Mouse (Mus musculus): Measurements from ENCODE around the gene Add2. TPM values are rescaled to one million over a fixed set of nuclear protein-coding genes. Genes with fewer than 3 reads are reported as not detected.
A peak's percentile ranks its signal among the peaks of the same experiment; 100 is the strongest.
"Not testable (repeated sequence)": the region's sequence is repeated elsewhere in the genome, so short reads cannot be mapped to it uniquely, and the experiment has no call there.

Gene Add2
- 100 to 1,000 TPM; 256 to 274 TPM for total RNA-seq (2021)

DNA sequence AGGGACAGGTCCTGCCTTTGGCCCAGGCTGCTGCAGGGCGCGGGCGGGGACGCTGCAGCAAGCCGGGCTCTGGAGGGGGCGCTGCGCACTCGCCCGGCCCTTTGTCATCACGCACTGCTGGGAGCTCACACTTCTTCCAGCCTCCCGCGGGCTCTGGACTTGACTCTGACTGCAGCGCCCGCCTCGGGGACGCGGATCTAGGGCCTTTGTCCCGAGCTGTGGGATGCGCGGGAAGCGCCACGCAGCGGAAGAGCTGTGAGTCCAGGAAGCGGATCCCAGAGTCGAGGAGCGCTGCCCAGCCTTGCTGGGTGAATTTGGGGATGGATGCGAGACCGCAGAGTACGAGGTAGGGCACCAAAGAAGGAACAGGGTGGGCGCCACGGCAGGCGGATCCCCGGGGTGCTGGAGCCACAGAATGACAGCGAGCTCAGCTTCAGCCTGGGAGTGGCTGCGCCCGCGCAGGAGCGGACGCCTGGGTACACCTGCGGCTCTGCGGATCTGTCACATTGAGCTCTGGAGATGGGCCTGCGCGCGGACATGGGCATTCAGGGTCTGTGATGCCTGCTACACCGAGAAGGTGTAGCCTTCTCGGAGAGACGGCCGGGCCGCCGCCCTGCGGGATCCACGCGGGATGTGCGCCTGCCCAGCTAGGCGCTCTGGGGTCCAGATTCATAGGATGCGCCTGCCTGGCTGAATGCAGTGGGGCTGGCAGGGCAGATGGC lies at the start of gene Add2:
Gene Add2, plus strand, starts transcription at position 81 of the 722 bp plus-strand sequence.
- DNase-seq, result peak; percentile 75
- intact Hi-C loops (cut with DNase I), result loop anchor here (10.0 kb wide), 2 partner anchors 76 to 336 kb away; partner anchors contain the start of gene Fam136a

DNA sequence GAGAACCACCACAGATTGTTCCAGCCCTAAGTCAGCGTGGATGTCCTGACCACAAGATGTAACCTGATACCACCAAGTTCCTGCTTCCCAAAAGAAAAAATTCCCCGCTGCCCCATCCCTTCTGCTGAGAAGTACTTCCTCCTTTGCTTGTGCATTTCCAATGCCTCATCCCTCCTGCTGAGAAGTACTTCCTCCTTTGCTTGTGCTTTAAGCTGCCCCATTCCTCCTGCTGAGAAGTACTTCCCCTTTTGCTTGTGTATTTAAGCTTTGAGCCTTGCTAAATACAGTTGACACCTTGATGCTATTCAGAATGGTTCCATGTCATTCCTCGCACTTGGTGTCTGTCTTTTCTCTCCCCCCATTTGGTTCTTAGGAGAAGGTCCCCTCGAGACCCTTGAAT lies 49.7 kb upstream of the Add2 start:
- intact Hi-C loops (cut with DNase I); DNase-seq: not testable (repeated sequence)

DNA sequence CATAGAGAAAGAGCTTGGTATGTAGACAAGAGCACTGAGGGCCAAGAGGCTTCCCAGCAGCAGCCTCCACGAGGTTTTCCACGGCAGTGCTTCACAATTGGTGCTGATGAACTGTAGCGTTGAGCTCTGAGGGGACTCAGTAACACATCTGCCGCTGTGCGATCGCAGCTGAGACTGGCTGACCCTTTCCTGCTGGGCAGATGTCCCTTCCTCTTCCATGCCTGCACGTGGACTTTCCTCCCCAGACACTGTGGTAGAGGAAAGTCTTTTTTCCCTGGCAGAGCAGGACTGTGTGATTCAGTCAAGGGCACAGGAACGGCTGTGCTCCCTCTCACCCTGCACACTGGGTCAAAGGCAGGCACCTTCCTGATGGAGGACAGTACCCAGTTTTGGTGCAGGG lies 44.1 kb upstream of the Add2 start:
- intact Hi-C loops (cut with DNase I), result no loop called here
- no peak for DNase-seq

GRCm38 (mm10) chr6:85989570-85989969 lies 38.9 kb upstream of the Add2 start:
- DNase-seq; intact Hi-C loops (cut with DNase I): not testable (repeated sequence)

- intact Hi-C loops (cut with DNase I), result not testable (repeated sequence)
Measured at GRCm38 (mm10) chr6:85990774-85991173, 37.7 kb upstream of the Add2 start.

GRCm38 (mm10) chr6:86003405-86003925 lies 25.0 kb upstream of the Add2 start:
- no peak for DNase-seq
- intact Hi-C loops (cut with DNase I), result no loop called here

More at GRCm38 (mm10) chr6:85990774-85991173, 37.7 kb upstream of the Add2 start:
- not testable (repeated sequence) for DNase-seq

DNA sequence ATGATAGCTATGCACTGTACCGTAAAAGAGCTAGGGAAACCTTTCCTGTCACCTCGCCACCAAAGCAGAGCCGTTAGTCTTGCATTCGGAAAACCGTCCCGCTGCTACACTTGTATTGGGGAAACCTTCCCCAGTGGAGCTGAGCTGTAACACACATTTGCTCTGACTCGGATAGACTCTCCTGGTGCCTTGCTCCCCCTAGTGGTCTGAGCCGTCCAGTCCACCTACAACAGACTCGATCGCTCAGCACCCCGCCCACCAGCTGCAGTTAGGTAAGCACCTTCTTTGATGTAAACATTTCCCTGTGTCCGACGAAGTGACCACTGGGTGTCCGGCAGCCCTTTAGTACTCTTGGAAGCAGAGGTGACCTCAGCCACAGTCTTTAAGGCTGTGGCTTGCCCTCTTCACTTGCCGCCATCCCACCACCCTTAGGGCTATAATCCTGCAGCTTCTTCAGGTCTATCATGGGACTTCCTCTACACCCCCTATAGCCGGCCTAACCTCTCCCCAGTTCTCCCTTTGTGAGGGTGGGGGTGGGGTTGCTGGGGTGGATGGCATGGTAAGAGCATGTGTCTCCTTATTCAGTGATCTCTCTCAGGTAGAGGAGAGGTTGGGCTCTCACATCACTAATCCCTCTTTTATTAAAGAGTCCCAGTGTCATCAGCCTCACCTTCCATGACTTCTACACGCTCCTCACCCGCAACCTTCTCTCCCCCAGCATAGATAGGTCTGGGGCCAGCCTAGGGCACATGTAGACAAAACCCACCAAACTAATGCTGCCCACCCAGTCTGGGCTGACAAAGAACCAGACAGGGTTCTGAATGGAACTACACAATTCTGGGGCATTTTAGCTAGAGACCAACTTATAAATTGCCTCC lies 24.0 kb upstream of the Add2 start:
- DNase-seq, result peak; percentile 77
- intact Hi-C loops (cut with DNase I), result no loop called here

DNA sequence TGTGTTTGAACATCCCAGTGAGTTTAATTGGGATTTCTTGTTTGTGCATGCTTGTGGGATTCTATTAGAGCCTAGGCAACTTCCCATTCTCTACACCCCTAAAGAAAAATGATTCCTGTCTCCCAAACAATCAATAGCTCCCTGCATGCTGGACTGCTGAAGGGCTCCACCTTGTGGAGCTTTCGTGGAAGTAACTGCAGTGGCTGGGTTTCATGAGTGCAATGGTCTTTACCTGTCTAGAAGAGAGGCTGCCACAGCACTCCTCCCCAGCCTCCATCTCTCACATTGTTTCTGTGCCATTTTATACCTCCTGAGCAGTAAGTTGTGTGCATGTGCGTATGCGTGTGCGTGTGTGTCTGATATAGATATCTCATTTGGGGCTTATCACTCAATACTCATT lies 18.5 kb upstream of the Add2 start:
- intact Hi-C loops (cut with DNase I), result no loop called here
- DNase-seq, result peak; percentile 49

GRCm38 (mm10) chr6:86014812-86015211 lies 13.7 kb upstream of the Add2 start:
- intact Hi-C loops (cut with DNase I); DNase-seq: not testable (repeated sequence)

DNA sequence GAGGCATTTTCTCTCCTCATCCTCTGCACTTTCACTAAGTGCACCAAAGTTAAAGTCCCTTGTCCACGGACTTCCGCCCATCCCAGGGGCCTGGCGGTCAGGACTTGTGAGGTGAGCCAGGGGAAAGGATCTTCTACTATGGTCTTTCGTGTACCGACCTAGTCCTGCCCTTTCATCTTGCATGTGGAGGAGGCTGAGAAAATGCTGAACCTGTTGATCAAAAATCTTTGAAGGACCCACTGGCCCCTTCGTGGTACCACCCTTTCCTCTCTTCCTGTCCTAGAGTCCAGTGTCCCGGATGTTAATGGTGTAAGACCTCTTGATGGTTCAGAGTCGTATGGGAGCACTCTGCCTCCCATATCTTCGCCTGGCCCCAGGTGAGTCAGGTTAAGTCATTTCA lies 12.6 kb upstream of the Add2 start, which contains the start of gene Figla:
Gene Figla, plus strand, starts transcription at position 301 of the 400 bp plus-strand sequence.
- intact Hi-C loops (cut with DNase I), result no loop called here
- no peak for DNase-seq

DNA sequence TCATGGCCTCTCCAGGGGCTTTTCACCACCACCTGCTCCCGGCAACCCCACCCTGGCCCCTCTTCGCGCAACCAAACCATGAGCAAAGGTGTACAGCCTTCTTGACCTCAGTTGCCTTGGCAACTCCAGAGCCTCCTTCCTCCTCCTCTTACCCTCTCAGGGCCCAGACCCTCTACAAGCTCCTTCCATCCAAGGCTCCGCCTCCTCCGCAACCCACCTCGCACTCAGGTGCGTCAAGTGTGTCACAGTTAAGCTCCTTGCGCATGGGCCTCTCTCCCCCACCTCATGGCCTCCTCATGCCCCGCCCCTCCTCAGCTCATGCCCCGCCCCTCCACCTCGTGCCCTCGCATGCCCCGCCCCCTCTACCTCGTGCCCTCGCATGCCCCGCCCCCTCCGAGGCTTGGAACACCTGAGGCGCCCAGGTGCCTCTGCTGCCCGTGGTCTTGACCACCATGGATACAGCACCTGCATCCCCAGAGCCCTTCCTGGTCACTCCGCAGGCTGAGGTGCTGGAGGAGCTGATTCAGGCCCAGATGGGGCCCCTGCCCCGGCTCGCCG lies 11.6 kb upstream of the Add2 start:
- intact Hi-C loops (cut with DNase I), result no loop called here
- no peak for DNase-seq

GRCm38 (mm10) chr6:86019415-86020237 lies 8.9 kb upstream of the Add2 start:
- no peak for DNase-seq
- intact Hi-C loops (cut with DNase I), result loop anchor here (10.0 kb wide), 2 partner anchors 85 to 345 kb away; partner anchors contain the start of gene Fam136a

- intact Hi-C loops (cut with DNase I), result loop anchor here (10.0 kb wide), 2 partner anchors 84 to 344 kb away; partner anchors contain the start of gene Fam136a
- peak; percentile 34 for DNase-seq
Measured at GRCm38 (mm10) chr6:86020948-86021347, 7.5 kb upstream of the Add2 start.

DNA sequence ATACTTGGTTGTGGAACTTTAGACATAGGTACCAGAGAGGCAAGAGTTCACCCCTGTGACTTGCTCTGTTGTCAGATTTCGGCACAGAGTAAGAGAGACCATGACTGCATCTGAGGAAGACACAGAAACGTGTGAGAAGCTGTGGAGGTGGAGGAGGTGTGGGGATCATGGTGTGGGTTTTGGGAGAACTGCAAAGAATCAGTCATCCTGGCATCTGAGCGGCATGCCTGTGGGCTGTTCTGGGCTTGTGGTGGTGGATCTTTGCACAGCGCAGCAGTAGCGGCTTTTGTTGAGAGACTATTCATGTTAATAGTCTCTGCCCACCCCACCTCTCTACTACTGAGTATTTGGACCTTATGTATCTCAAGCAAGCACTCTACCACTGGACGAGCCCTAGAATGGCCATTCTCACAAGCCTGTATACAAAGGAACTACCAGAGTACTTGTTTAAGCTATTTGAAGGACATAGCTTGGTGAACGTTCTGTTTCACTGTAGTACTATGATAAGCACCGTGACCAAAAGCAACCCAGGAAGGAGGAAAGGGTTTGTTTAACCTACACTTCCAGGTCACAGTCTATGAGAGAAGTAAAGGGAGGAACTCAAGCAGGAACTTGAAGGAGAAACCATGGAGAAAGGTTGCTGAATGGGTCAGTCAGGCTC lies 1.7 kb upstream of the Add2 start:
- no peak for DNase-seq
- intact Hi-C loops (cut with DNase I), result loop anchor here (10.0 kb wide), 2 partner anchors 78 to 338 kb away; partner anchors contain the start of gene Fam136a

DNA sequence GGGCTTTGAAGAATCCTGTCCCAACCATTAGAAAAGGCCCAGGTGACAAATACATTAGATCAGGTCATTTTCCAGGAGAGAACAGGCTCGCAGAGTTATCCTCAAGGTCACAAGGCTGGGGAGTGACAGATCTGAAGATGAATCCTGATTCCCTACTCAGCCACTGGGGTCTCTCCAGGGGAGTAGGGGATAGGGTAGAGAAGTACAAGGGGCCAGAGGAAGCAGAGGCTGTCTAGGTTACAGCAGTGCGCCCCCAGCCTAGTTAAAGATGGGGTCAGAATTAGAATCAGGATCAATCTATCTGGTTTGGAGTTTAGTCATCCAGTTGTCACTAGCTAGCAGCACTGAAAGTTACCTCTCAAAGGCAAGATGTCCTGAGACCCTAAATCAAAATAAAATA lies 331 bp upstream of the Add2 start:
- intact Hi-C loops (cut with DNase I), result loop anchor here (10.0 kb wide), 2 partner anchors 77 to 337 kb away; partner anchors contain the start of gene Fam136a
- DNase-seq, result no peak

GRCm38 (mm10) chr6:86029323-86029713 lies 837 bp downstream of the Add2 start:
- intact Hi-C loops (cut with DNase I), result loop anchor here (10.0 kb wide), 2 partner anchors 75 to 335 kb away; partner anchors contain the start of gene Fam136a
- DNase-seq, result peak; percentile 35

DNA sequence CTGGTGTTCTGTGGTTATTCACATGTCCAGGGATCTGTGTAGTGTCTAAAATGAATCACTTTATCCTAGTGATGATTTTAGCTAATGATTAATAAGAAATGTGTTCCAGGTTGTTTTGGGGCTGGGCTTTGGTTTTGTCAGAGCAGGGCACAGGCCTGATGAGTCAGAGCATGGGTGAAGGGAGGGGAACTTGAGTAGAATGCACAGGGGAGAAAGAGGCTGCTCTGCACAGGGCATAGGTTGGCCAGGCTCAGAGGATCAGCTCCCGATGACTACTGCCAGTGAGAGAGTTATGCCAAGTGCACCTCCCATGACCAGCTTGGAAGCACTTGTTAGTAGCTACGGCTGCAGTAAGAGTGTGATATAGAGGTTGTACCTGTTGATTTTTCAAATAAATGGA lies 3.0 kb downstream of the Add2 start:
- no peak for DNase-seq
- intact Hi-C loops (cut with DNase I), result loop anchor here (5.0 kb wide), 1 partner anchor 36 kb away; no protein-coding TSS in a partner anchor

DNA sequence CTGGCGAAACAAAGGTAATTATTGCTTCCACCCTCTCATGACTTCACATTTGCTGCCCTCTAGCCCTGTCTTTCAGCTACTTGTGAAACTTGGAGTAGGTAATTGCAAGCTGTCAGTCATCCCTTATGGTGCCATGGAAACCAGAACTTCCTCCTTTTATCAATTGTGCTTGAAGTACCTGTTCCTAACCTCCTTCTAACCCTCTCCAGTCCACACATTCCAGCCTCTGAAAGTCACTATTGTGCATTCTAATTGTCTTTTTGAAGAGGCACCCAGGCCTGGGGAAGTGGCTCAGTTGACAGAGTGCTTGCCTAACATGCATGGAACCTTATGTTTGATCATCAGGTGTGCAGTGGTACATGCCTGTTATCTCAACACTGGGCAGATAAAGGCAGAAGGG lies 5.2 kb downstream of the Add2 start:
- intact Hi-C loops (cut with DNase I), result loop anchor here (5.0 kb wide), 1 partner anchor 34 kb away; no protein-coding TSS in a partner anchor
- DNase-seq, result no peak

DNA sequence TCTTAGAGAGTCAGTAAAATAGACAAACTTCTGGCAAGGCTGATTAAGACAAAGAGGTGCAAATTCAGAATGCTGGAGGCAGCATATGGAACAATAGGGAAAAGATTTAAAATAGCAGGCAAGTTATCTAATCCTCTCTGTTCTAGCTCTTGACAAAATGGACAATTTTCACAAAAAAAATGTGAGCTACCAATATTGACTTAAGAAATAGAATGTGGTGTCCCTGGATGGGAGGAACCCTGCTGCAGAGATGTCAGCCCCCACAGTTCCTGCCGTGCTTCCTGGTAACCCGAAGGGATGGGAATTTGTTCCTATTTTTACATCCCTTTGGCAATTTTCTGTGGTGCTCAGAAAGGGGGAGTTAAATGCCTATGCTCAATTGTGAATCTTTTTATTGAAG lies 10.4 kb downstream of the Add2 start:
- intact Hi-C loops (cut with DNase I), result no loop called here
- no peak for DNase-seq
